Mouse (Mus musculus) heart, embryonic 14.5 days (tissue): Measurements from ENCODE around the gene Ssr1. TPM values are rescaled to one million over a fixed set of nuclear protein-coding genes. Genes with fewer than 3 reads are reported as not detected.

Source experiments
- ATAC-seq: fragments of 200-750 bp; cut with Nextera tagmentation; 2 replicates; pipeline ENCODE4 v1.8.0; 2017; ENCODE audit warnings: low read depth, moderate TSS enrichment; ENCODE audit not compliant: insufficient number of reproducible peaks, insufficient read depth, low FRiP score
- H3K27ac ChIP-seq, 2 experiments: fragments of 200-500 bp in 1 of 2; fragments of 300-500 bp in 1 of 2; sonication (generic) in 1 of 2; replicated peaks in 1 of 2; 2 replicates each; pipeline ENCODE4 v1.5.1; 2012 to 2014; ENCODE audit warnings: low read depth in 2 of 2, low read length in 2 of 2, control low read depth in 1 of 2, mild to moderate bottlenecking in 1 of 2, mixed read lengths in 1 of 2; ENCODE audit not compliant: control insufficient read depth in 1 of 2, insufficient read depth in 1 of 2
- H3K27me3 ChIP-seq: fragments of 300-500 bp; sonication (generic); 2 replicates; pipeline ENCODE4 v1.6.1; 2014; ENCODE audit warnings: mild to moderate bottlenecking, low read length, control low read depth; ENCODE audit not compliant: control insufficient read depth, insufficient read depth
- H3K36me3 ChIP-seq: fragments of 300-500 bp; sonication (generic); 2 replicates; pipeline ENCODE4 v1.6.1; 2014; ENCODE audit warnings: mild to moderate bottlenecking, control low read depth, low read length, mixed read lengths; ENCODE audit not compliant: control insufficient read depth, insufficient read depth
- H3K4me1 ChIP-seq, 2 experiments: fragments of 200-500 bp in 1 of 2; fragments of 300-500 bp in 1 of 2; sonication (generic) in 1 of 2; 2 replicates each; pipeline ENCODE4 v1.6.1; 2012 to 2014; ENCODE audit warnings: low read length in 2 of 2, control low read depth in 1 of 2, mixed read lengths in 1 of 2; ENCODE audit not compliant: control insufficient read depth in 2 of 2, insufficient read depth in 2 of 2
- H3K4me2 ChIP-seq: fragments of 300-500 bp; sonication (generic); 2 replicates; pipeline ENCODE4 v1.6.1; 2014; ENCODE audit warnings: mild to moderate bottlenecking, low read length
- H3K4me3 ChIP-seq, 2 experiments: fragments of 200-500 bp in 1 of 2; fragments of 300-500 bp in 1 of 2; sonication (generic) in 1 of 2; 2 replicates each; pipeline ENCODE4 v1.5.1; 2012 to 2014; ENCODE audit warnings: low read length in 2 of 2, mild to moderate bottlenecking in 2 of 2, control low read depth in 1 of 2, low read depth in 1 of 2, moderate library complexity in 1 of 2; ENCODE audit not compliant: control insufficient read depth in 1 of 2, insufficient read depth in 1 of 2
- H3K9ac ChIP-seq: fragments of 300-500 bp; sonication (generic); 2 replicates; pipeline ENCODE4 v1.6.1; 2014; ENCODE audit warnings: mild to moderate bottlenecking, low read length
- H3K9me3 ChIP-seq: fragments of 300-500 bp; sonication (generic); 2 replicates; pipeline ENCODE4 v1.6.1; 2016; ENCODE audit warnings: low read length, control low read depth; ENCODE audit not compliant: control insufficient read depth
- WGBS: fragments of 180-500 bp; shearing (Covaris S2); extraction: QIAGEN DNeasy Blood & Tissue Kit; methylation state at CpG from one replicate; pipeline ENCODE4 v1.1.7; 2014; 5-methylcytosine and 5-hydroxymethylcytosine counted together
- polyA plus RNA-seq: library from polyadenylated mRNA; unstranded; fragments of >200 nt; fragmentation: Nextera tagmentation; extraction: Ambion mirVana; gene quantifications from 2 replicates; pipeline ENCODE4 v1.2.1, GENCODE M21; 2014

Ssr1 gene
- polyA plus RNA-seq, 1 experiment from 2014 or later: 90.1 TPM

DNA sequence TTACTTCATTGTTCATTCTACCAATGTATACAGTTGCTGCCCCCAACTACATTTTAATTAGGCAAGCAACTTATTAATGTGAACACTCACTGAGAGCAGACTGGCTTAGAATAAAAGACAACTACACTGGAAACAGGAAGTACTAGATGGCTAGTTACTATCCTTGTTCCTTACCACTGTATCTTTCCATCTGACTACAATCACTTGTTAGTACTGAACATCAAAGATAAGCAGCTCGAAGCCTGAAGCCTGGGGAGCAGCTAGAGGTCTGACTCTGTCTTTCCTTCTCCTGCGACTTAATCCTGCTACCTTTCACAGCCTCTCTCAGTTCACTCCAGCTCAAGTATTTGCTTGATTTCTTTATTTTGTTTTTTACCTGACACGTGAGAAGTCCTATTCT is 24.8 kb upstream of the Ssr1 start:
- 61% methylated on average over 3 of the region's 3 CpGs for WGBS
- H3K9ac ChIP-seq: no peak overlapping the region
- H3K27me3 ChIP-seq: no peaks in the 10 kb centered on the region
- no peaks in the 10 kb centered on the region for H3K4me1 ChIP-seq
- H3K36me3 ChIP-seq: no peaks in the 10 kb centered on the region
- H3K4me2 ChIP-seq: no peak overlapping the region
- H3K4me3 ChIP-seq: no peak overlapping the region
- H3K27ac ChIP-seq: no peak overlapping the region
- no peak for ATAC-seq
- H3K9me3 ChIP-seq: 0 out of 2 replicates have a peak, but pooled peaks cover 4% of the 10 kb centered on the region

DNA sequence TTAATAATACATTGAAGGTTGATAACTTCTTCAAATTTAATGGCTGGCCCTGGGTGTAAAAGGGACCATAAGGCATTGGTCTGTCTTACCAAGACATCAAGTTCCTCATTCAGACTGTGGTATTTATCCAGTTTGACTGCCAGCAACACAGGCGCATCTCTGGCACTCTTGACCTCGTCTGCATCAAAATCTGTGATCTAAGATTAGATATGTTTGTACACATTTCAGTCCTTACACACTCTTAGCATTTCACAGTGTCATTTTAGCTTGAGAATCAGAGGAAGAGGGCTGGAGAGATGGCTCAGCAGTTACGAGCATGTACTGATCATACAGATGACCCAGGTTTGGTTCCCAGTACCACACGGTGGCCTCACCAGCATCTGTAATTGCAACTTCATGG is 21.6 kb upstream of the Ssr1 start:
- H3K4me2 ChIP-seq: no peak overlapping the region
- H3K9me3 ChIP-seq: 0 out of 2 replicates have a peak, but pooled peaks cover 4% of the 10 kb centered on the region
- no peaks in the 10 kb centered on the region for H3K27me3 ChIP-seq
- no peak overlapping the region for H3K9ac ChIP-seq
- H3K27ac ChIP-seq: no peak overlapping the region
- no peak for ATAC-seq
- no peaks in the 10 kb centered on the region for H3K36me3 ChIP-seq
- no peaks in the 10 kb centered on the region for H3K4me1 ChIP-seq
- no peak overlapping the region for H3K4me3 ChIP-seq
- WGBS: 83% methylated on average over 4 of the region's 4 CpGs

GRCm38 (mm10) chr13:38012436-38012835 is 18.4 kb upstream of the Ssr1 start:
- no peak overlapping the region for H3K4me2 ChIP-seq
- no peaks in the 10 kb centered on the region for H3K9me3 ChIP-seq
- no peak overlapping the region for H3K4me3 ChIP-seq
- H3K4me1 ChIP-seq: no peaks in the 10 kb centered on the region
- H3K27ac ChIP-seq: no peak overlapping the region
- ATAC-seq: no peak
- H3K27me3 ChIP-seq: no peaks in the 10 kb centered on the region
- 82% methylated on average over 5 of the region's 5 CpGs for WGBS
- no peaks in the 10 kb centered on the region for H3K36me3 ChIP-seq
- no peak overlapping the region for H3K9ac ChIP-seq

GRCm38 (mm10) chr13:38010444-38010910 is 16.5 kb upstream of the Ssr1 start:
- WGBS: 75% methylated on average over 5 of the region's 5 CpGs
- no peak for ATAC-seq
- H3K4me2 ChIP-seq: no peak overlapping the region
- H3K27me3 ChIP-seq: no peaks in the 10 kb centered on the region
- H3K36me3 ChIP-seq: no peaks in the 10 kb centered on the region
- H3K9ac ChIP-seq: no peak overlapping the region
- H3K4me1 ChIP-seq: no peaks in the 10 kb centered on the region
- no peak overlapping the region for H3K4me3 ChIP-seq
- H3K9me3 ChIP-seq: no peaks in the 10 kb centered on the region
- H3K27ac ChIP-seq: no peak overlapping the region

DNA sequence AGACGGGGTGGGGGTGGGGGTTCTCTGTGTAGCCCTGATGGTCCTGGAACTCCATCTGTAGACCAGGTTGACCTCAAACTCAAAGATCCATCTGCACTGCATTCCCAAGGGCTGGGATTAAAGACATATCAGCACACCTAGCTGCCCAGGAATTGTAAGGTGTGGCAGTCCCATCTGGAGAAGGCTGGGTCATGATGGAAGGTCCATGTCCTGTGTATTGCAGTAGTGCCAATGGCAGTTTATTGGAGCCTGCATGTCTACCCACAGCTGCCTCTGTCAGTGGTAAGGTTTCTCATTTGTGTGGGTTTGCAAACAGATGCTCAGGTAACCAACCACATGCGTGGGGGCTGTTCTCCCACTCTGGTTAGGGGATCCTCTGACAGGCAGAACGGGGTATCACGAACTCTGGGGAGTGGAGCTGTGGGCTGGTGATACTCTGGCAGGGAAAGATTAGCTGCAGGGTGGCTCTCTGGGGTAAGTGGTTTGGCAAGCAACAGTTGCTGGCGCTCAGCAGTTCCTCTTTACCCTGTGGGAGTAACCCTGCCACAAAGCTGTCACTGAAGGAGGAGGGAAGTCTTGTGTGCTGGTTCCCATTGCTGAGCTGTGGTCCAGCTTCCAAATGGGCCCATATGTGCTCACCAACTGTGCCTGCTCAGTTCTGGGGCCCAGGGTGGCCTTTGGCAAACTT is 15.8 kb upstream of the Ssr1 start:
- 68% methylated on average over 5 of the region's 5 CpGs for WGBS
- Histone ChIP-seq H3K9me3 (no peaks in the 10 kb centered on the region), H3K4me2 (no peak overlapping the region), H3K4me3 (no peak overlapping the region), H3K36me3 (no peaks in the 10 kb centered on the region), H3K27me3 (no peaks in the 10 kb centered on the region), H3K27ac (no peak overlapping the region), H3K4me1 (no peaks in the 10 kb centered on the region), H3K9ac (no peak overlapping the region)
- no peak for ATAC-seq

DNA sequence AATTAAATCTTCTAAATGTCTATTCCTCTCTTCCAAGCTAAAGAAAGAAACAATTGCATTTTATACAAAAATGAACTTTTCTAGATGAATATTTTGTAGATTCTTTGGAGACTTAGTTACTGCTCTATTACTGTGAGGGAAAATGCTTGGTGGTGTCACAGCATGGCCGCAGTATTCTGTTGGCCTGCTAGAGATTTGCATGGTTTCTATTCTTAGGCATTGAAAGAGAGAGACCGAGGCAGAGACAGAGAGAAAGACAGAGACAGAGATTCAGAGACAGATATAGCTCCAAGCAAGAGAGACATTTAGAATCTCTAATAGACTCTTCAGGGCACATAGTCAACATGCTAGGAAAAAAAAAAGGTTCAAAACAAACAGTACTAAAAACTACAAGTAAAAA is 14.0 kb upstream of the Ssr1 start:
- WGBS: 78% methylated on average over 2 of the region's 2 CpGs
- no peaks in the 10 kb centered on the region for H3K4me1 ChIP-seq

DNA sequence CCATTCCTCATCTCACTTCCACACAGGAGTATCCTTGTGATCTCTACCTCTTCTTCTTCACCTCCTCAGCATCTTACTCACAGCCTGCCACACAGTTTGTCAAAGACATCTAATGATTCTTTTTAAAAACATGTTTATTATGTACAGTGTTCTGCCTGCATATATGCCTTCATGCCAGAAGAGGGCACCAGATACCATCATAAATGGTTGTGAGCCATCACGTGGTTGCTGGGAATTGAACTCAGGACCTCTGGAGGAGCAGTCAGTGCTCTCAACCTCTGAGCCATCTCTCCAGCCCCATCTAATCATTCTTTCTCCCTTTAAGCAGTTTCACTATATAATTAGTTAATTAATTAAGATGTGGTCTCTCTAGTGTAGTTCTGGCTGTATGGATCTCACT is 8.4 kb upstream of the Ssr1 start:
- Histone ChIP-seq H3K9me3 (0 out of 2 replicates have a peak, but pooled peaks cover 6% of the 10 kb centered on the region), H3K4me1 (no peaks in the 10 kb centered on the region), H3K27me3 (no peaks in the 10 kb centered on the region), H3K4me3 (no peak overlapping the region), H3K9ac (no peak overlapping the region), H3K4me2 (no peak overlapping the region), H3K27ac (no peak overlapping the region), H3K36me3 (no peaks in the 10 kb centered on the region)
- no peak for ATAC-seq
- WGBS: 37% methylated on average over 1 of the region's 1 CpGs

More for the DNA sequence above, 14.0 kb upstream of the Ssr1 start:
- no peak overlapping the region for H3K27ac ChIP-seq
- H3K9me3 ChIP-seq: 0 out of 2 replicates have a peak, but pooled peaks cover under 1% of the 10 kb centered on the region
- no peaks in the 10 kb centered on the region for H3K36me3 ChIP-seq
- no peak overlapping the region for H3K9ac ChIP-seq
- no peak overlapping the region for H3K4me3 ChIP-seq
- H3K27me3 ChIP-seq: no peaks in the 10 kb centered on the region
- ATAC-seq: no peak
- no peak overlapping the region for H3K4me2 ChIP-seq

DNA sequence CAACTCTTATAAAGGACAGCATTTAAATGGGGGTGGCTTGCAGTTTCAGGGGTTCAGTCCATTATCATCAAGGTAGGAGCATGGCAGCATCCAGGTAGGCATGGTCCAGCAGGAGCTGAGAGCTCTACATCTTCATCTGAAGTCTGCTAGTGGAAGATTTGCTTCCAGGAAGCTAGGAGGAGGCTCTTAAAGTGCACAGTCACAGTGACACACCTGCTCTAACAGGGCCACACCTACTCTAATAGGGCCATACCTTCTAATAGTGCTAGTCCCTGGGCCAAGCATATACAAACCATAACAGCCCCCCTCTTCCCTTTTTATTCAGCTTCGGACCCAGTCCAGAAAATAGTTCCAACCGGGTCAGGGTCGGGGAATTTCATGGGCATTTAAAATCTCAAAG is 5.7 kb upstream of the Ssr1 start:
- Histone ChIP-seq H3K4me2 (no peak overlapping the region), H3K9me3 (0 out of 2 replicates have a peak, but pooled peaks cover 6% of the 10 kb centered on the region), H3K27me3 (no peaks in the 10 kb centered on the region), H3K4me1 (no peaks in the 10 kb centered on the region), H3K9ac (no peak overlapping the region), H3K27ac (no peak overlapping the region), H3K36me3 (no peaks in the 10 kb centered on the region), H3K4me3 (no peak overlapping the region)
- 85% methylated on average over 3 of the region's 3 CpGs for WGBS
- ATAC-seq: no peak
